Comparison of ENCODE assay signal across 9 mouse cellular contexts in the genomic region with DNA sequence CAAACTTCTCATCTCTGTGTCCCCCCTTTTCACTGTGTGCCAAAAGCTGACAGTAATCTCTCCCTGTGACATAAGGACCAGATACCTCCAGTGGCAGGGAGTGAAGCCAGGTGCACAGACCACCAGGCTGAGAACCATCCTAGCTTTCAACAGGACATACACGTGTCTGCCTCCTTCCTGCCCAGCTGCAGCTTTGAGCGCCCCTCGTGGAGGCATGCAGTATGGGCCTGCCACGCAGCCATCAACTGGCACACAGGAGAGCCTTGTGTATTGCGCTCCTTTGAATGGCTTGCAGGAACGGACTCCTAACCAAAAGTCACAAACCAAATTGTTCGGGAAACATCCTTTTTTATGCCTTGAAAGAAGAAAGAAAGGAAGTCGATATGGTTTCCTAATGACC. TPM values are rescaled to one million over a fixed set of nuclear protein-coding genes. Genes with fewer than 3 reads are reported as not detected.
DNase-seq lines count a peak whose midpoint lies in the region; ATAC-seq and TF ChIP-seq lines count a peak whose summit lies in the region.
"Had no signal": no experiment of that assay in that cellular context is flagged by ENCODE, and none has a peak within 500 bp of the region (broad histone marks: within the 10 kb centered on the region; RNA-seq: fewer than 3 reads in every experiment).

No protein-coding gene starts in this region.

- H3K27me3 ChIP-seq in testis, adult 2 months (ENCODE audit: control insufficient read depth, insufficient read depth, low read length) = peaks cover 4% of the 10 kb centered on the region
- peaks cover 3% of the 10 kb centered on the region; the same call in 1 of the 2 replicates for H3K27me3 ChIP-seq in forebrain, embryonic 16.5 days (replicated peaks; ENCODE audit: control insufficient read depth, insufficient read depth, low read length)
- peaks cover 43% of the 10 kb centered on the region for H3K27me3 ChIP-seq in stomach, embryonic 16.5 days (ENCODE audit: control insufficient read depth, insufficient read depth, low read length)

- no peak overlapping the region for H3K27ac ChIP-seq in testis, adult 2 months (ENCODE audit: control insufficient read depth, insufficient read depth, low read depth, low read length)
- no peak overlapping the region for H3K27ac ChIP-seq in forebrain, embryonic 16.5 days (ENCODE audit: low read length)
- no peak overlapping the region for H3K27ac ChIP-seq in stomach, embryonic 16.5 days (ENCODE audit: low read length)
- H3K27ac ChIP-seq: embryonic facial prominence, embryonic 15.5 days; lung, embryonic 15.5 days had no signal

- H3K4me3 ChIP-seq in testis, adult 2 months (ENCODE audit: control insufficient read depth, low read depth, low read length) = no peak overlapping the region
- peak overlapping the region; percentile 54 for H3K4me3 ChIP-seq in forebrain, embryonic 16.5 days (replicated peaks; ENCODE audit: low read length)
- H3K4me3 ChIP-seq in stomach, embryonic 16.5 days (replicated peaks; ENCODE audit: low read length) = no peak overlapping the region
- H3K4me3 ChIP-seq: embryonic facial prominence, embryonic 15.5 days; lung, embryonic 15.5 days had no signal

- peaks cover 3% of the 10 kb centered on the region; the same call in 1 of the 2 replicates for H3K4me1 ChIP-seq in testis, adult 2 months (ENCODE audit: control insufficient read depth, insufficient read depth, low read length)
- peaks cover 31% of the 10 kb centered on the region for H3K4me1 ChIP-seq in forebrain, embryonic 16.5 days (replicated peaks; ENCODE audit: control insufficient read depth, insufficient read depth, low read length)
- H3K4me1 ChIP-seq in stomach, embryonic 16.5 days (ENCODE audit: control insufficient read depth, insufficient read depth, low read length) = 0 out of 2 replicates have a peak, but pooled peaks cover 6% of the 10 kb centered on the region

- no peaks in the 10 kb centered on the region for H3K36me3 ChIP-seq in testis, adult 2 months (ENCODE audit: control insufficient read depth, insufficient read depth, low read length)
- H3K36me3 ChIP-seq in forebrain, embryonic 16.5 days (ENCODE audit: control insufficient read depth, insufficient read depth) = no peaks in the 10 kb centered on the region; the same call in 1 of the 2 replicates
- no peaks in the 10 kb centered on the region for H3K36me3 ChIP-seq in stomach, embryonic 16.5 days (ENCODE audit: control insufficient read depth, insufficient read depth, low read length)
- H3K36me3 ChIP-seq: embryonic facial prominence, embryonic 15.5 days; lung, embryonic 15.5 days had no signal

- H3K9ac ChIP-seq in forebrain, embryonic 16.5 days (replicated peaks; ENCODE audit: low read depth, low read length) = peak overlapping the region; percentile 37; the same call in 1 of the 2 replicates
- no peak overlapping the region for H3K9ac ChIP-seq in stomach, embryonic 16.5 days (ENCODE audit: low read length)
- H3K9ac ChIP-seq: embryonic facial prominence, embryonic 15.5 days; lung, embryonic 15.5 days had no signal

- WGBS in forebrain, embryonic 16.5 days = 4% methylated on average over 8 of the region's 8 CpGs
- WGBS in stomach, embryonic 16.5 days = 13% methylated on average over 8 of the region's 8 CpGs

- peak; percentile 77; the same call in 1 of the 2 replicates for TF ChIP-seq CTCF in testis, adult 2 months (IDR thresholded peaks at IDR 0.05; ENCODE audit: control insufficient read depth, insufficient read depth, insufficient replicate concordance, low read depth, low read length)

- H3K4me2 ChIP-seq in forebrain, embryonic 16.5 days (ENCODE audit: low read length) = peak overlapping the region; percentile 60
- no peak overlapping the region for H3K4me2 ChIP-seq in stomach, embryonic 16.5 days (ENCODE audit: low read depth, low read length)
- H3K4me2 ChIP-seq: embryonic facial prominence, embryonic 15.5 days; lung, embryonic 15.5 days had no signal

- DNase-seq in testis, postnatal 14 days (ENCODE audit: low spot score) = no peak
- DNase-seq in cerebellum, adult 8-10 months = peak; percentile 89
- peak; percentile 75 to 77 for DNase-seq in layer of hippocampus, adult 8-10 months (ENCODE audit: low spot score in 2 of 2)
- DNase-seq in mesoderm, embryonic 11.5 days (ENCODE audit: low read depth, low spot score) = peak; percentile 61

- no peak for TF ChIP-seq POLR2A in testis, adult 2 months (IDR thresholded peaks at IDR 0.05; ENCODE audit: control insufficient read depth, low read depth, low read length)

- ATAC-seq in forebrain, embryonic 16.5 days = peak; percentile 72
- ATAC-seq in stomach, embryonic 16.5 days (ENCODE audit: insufficient read depth, low FRiP score) = 0 out of 2 replicates have a peak, but pooled peaks have one; percentile 38

- no peaks in the 10 kb centered on the region for H3K9me3 ChIP-seq in forebrain, embryonic 16.5 days (ENCODE audit: control insufficient read depth, low read length)
- no peaks in the 10 kb centered on the region for H3K9me3 ChIP-seq in stomach, embryonic 16.5 days (replicated peaks; ENCODE audit: control insufficient read depth, low read length)
- H3K9me3 ChIP-seq: embryonic facial prominence, embryonic 15.5 days; lung, embryonic 15.5 days had no signal

RNA-seq across cellular contexts. Expression of a gene that starts 3.1 kb away (rescaled TPM):
- 6.9 and 7.8 TPM in 2 replicates for polyA plus RNA-seq in testis, adult 2 months (2012; rRNA removed)
- 32.2 and 41.9 TPM in 2 replicates for polyA plus RNA-seq in forebrain, embryonic 16.5 days (2015; fragmentation: Nextera tagmentation; extraction: Ambion mirVana)
- 100 to 1,000 TPM; 193 to 229 (median 215) TPM for total RNA-seq in layer of hippocampus, adult 8-10 months (2022)
- polyA plus RNA-seq in stomach, embryonic 16.5 days (2015; fragmentation: Nextera tagmentation; extraction: Ambion mirVana) = 2.2 and 2.3 TPM in 2 replicates
